Mouse (Mus musculus): Measurements from ENCODE around the gene Esrrg.

Gene Esrrg

GRCm38 (mm10) chr1:187910718-187911117 lies 302.1 kb downstream of the Esrrg start:
- no peak for DNase-seq (ENCODE audit: low spot score)

GRCm38 (mm10) chr1:187911201-187911600 lies 302.6 kb downstream of the Esrrg start:
- DNase-seq (ENCODE audit: low spot score) = no peak

- DNase-seq (ENCODE audit: low spot score) = no peak
Observed at GRCm38 (mm10) chr1:187918303-187918702, 309.7 kb downstream of the Esrrg start.

- no peak for DNase-seq (ENCODE audit: low spot score)
Observed at GRCm38 (mm10) chr1:187918939-187919338, 310.3 kb downstream of the Esrrg start.

- DNase-seq (ENCODE audit: low spot score) = no peak
Observed at GRCm38 (mm10) chr1:187920156-187920777, 311.7 kb downstream of the Esrrg start.

- no peak for DNase-seq (ENCODE audit: low spot score)
Observed at GRCm38 (mm10) chr1:187931146-187931545, 322.6 kb downstream of the Esrrg start.

GRCm38 (mm10) chr1:187938652-187939051 lies 330.1 kb downstream of the Esrrg start:
- no peak for DNase-seq (ENCODE audit: low spot score)

GRCm38 (mm10) chr1:187939078-187939477 lies 330.5 kb downstream of the Esrrg start:
- DNase-seq (ENCODE audit: low spot score) = no peak

GRCm38 (mm10) chr1:187951506-187951905 lies 342.9 kb downstream of the Esrrg start:
- DNase-seq (ENCODE audit: low spot score) = no peak

GRCm38 (mm10) chr1:187956702-187957101 lies 348.1 kb downstream of the Esrrg start:
- DNase-seq (ENCODE audit: low spot score) = no peak

- DNase-seq (ENCODE audit: low spot score) = no peak
Observed at GRCm38 (mm10) chr1:187959192-187959591, 350.6 kb downstream of the Esrrg start.

- no peak for DNase-seq (ENCODE audit: low spot score)
Observed at GRCm38 (mm10) chr1:187961452-187961851, 352.9 kb downstream of the Esrrg start.

GRCm38 (mm10) chr1:187964829-187965760 lies 356.5 kb downstream of the Esrrg start:
- no peak for DNase-seq (ENCODE audit: low spot score)

GRCm38 (mm10) chr1:187965921-187966320 lies 357.3 kb downstream of the Esrrg start:
- no peak for DNase-seq (ENCODE audit: low spot score)

GRCm38 (mm10) chr1:187968379-187968778 lies 359.8 kb downstream of the Esrrg start:
- no peak for DNase-seq (ENCODE audit: low spot score)

GRCm38 (mm10) chr1:187969491-187969890 lies 360.9 kb downstream of the Esrrg start:
- DNase-seq (ENCODE audit: low spot score) = no peak

GRCm38 (mm10) chr1:187974396-187974795 lies 365.8 kb downstream of the Esrrg start:
- no peak for DNase-seq (ENCODE audit: low spot score)

GRCm38 (mm10) chr1:187975465-187976352 lies 367.1 kb downstream of the Esrrg start:
- no peak for DNase-seq (ENCODE audit: low spot score)

- no peak for DNase-seq (ENCODE audit: low spot score)
Observed at GRCm38 (mm10) chr1:187976353-187976730, 367.8 kb downstream of the Esrrg start.

- no peak for DNase-seq (ENCODE audit: low spot score)
Observed at GRCm38 (mm10) chr1:187981028-187981427, 372.4 kb downstream of the Esrrg start.

GRCm38 (mm10) chr1:187983177-187983576 lies 374.6 kb downstream of the Esrrg start:
- DNase-seq (ENCODE audit: low spot score) = no peak

- DNase-seq (ENCODE audit: low spot score) = no peak
Observed at GRCm38 (mm10) chr1:187990161-187990560, 381.6 kb downstream of the Esrrg start.

Data from urinary bladder, postnatal 10 days (tissue).